Mouse (Mus musculus): ENCODE results near the gene Usp3. TPM values are rescaled to one million over a fixed set of nuclear protein-coding genes. Genes with fewer than 3 reads are reported as not detected.

The Usp3 gene
- 64.8 and 72.7 TPM in 2 replicates for polyA plus RNA-seq (2014; fragmentation: Nextera tagmentation; extraction: Ambion mirVana)

- DNase-seq (ENCODE audit: low spot score) (peak; percentile 92), ATAC-seq (ENCODE audit: low FRiP score) (peak; percentile 92)
- Histone ChIP-seq H3K9me3 (ENCODE audit: control insufficient read depth, low read length) (no peaks in the 10 kb centered on the region), H3K27me3 (ENCODE audit: control insufficient read depth, insufficient read depth, low read length) (no peaks in the 10 kb centered on the region), H3K4me1 (replicated peaks; ENCODE audit: control insufficient read depth, insufficient read depth, low read length) (peaks cover 29% of the 10 kb centered on the region), H3K4me3 (replicated peaks; ENCODE audit: low read length) (peak within 1 kb of the TSS; percentile 93), H3K9ac (peak within 1 kb of the TSS; percentile 95), H3K4me2 (replicated peaks) (peak within 1 kb of the TSS; percentile 65), H3K27ac (peak within 1 kb of the TSS; percentile 87), H3K36me3 (replicated peaks; ENCODE audit: control insufficient read depth, insufficient read depth) (no peaks in the 10 kb centered on the region)
- WGBS: under 1% methylated on average over 70 of the region's 73 CpGs
Observed at GRCm38 (mm10) chr9:66592708-66593612, at the start of gene Usp3. TSS of gene Usp3 (minus strand) at chr9:66593142.

GRCm38 (mm10) chr9:66640491-66640890 is 47.5 kb upstream of the Usp3 start:
- DNase-seq (ENCODE audit: low spot score) (no peak), ATAC-seq (ENCODE audit: low FRiP score) (no peak)
- WGBS: 55% methylated on average over 7 of the region's 7 CpGs

GRCm38 (mm10) chr9:66639626-66640025 is 46.7 kb upstream of the Usp3 start:
- WGBS: 89% methylated on average over 2 of the region's 2 CpGs

More at GRCm38 (mm10) chr9:66640491-66640890, 47.5 kb upstream of the Usp3 start:
- H3K4me1 ChIP-seq (replicated peaks; ENCODE audit: control insufficient read depth, insufficient read depth, low read length): no peaks in the 10 kb centered on the region; the same call in 1 of the 2 replicates
- no peak overlapping the region for H3K4me2 ChIP-seq (replicated peaks)
- H3K4me3 ChIP-seq (replicated peaks; ENCODE audit: low read length): no peak overlapping the region
- no peak overlapping the region for H3K27ac ChIP-seq
- H3K9me3 ChIP-seq (ENCODE audit: control insufficient read depth, low read length): no peaks in the 10 kb centered on the region
- H3K27me3 ChIP-seq (ENCODE audit: control insufficient read depth, insufficient read depth, low read length): no peaks in the 10 kb centered on the region
- H3K9ac ChIP-seq: no peak overlapping the region
- H3K36me3 ChIP-seq (replicated peaks; ENCODE audit: control insufficient read depth, insufficient read depth): no peaks in the 10 kb centered on the region

GRCm38 (mm10) chr9:66632441-66632840 is 39.5 kb upstream of the Usp3 start:
- H3K36me3 ChIP-seq (replicated peaks; ENCODE audit: control insufficient read depth, insufficient read depth): no peaks in the 10 kb centered on the region
- no peak overlapping the region for H3K9ac ChIP-seq
- no peaks in the 10 kb centered on the region for H3K9me3 ChIP-seq (ENCODE audit: control insufficient read depth, low read length)
- H3K4me1 ChIP-seq (replicated peaks; ENCODE audit: control insufficient read depth, insufficient read depth, low read length): no peaks in the 10 kb centered on the region
- H3K4me3 ChIP-seq (replicated peaks; ENCODE audit: low read length): no peak overlapping the region
- WGBS: 88% methylated on average over 1 of the region's 1 CpGs
- no peak overlapping the region for H3K4me2 ChIP-seq (replicated peaks)
- ATAC-seq (ENCODE audit: low FRiP score): no peak
- DNase-seq (ENCODE audit: low spot score): no peak
- no peaks in the 10 kb centered on the region for H3K27me3 ChIP-seq (ENCODE audit: control insufficient read depth, insufficient read depth, low read length)
- no peak overlapping the region for H3K27ac ChIP-seq

More at GRCm38 (mm10) chr9:66639626-66640025, 46.7 kb upstream of the Usp3 start:
- H3K27ac ChIP-seq: no peak overlapping the region
- ATAC-seq (ENCODE audit: low FRiP score) (no peak), DNase-seq (ENCODE audit: low spot score) (no peak)
- no peaks in the 10 kb centered on the region for H3K27me3 ChIP-seq (ENCODE audit: control insufficient read depth, insufficient read depth, low read length)
- no peak overlapping the region for H3K4me3 ChIP-seq (replicated peaks; ENCODE audit: low read length)
- H3K4me1 ChIP-seq (replicated peaks; ENCODE audit: control insufficient read depth, insufficient read depth, low read length): no peaks in the 10 kb centered on the region; the same call in 1 of the 2 replicates
- H3K4me2 ChIP-seq (replicated peaks): no peak overlapping the region
- H3K36me3 ChIP-seq (replicated peaks; ENCODE audit: control insufficient read depth, insufficient read depth): no peaks in the 10 kb centered on the region
- no peak overlapping the region for H3K9ac ChIP-seq
- no peaks in the 10 kb centered on the region for H3K9me3 ChIP-seq (ENCODE audit: control insufficient read depth, low read length)

GRCm38 (mm10) chr9:66630931-66631330 is 38.0 kb upstream of the Usp3 start:
- Histone ChIP-seq H3K9ac (no peak overlapping the region), H3K36me3 (replicated peaks; ENCODE audit: control insufficient read depth, insufficient read depth) (no peaks in the 10 kb centered on the region), H3K4me3 (replicated peaks; ENCODE audit: low read length) (no peak overlapping the region), H3K4me2 (replicated peaks) (no peak overlapping the region), H3K27ac (no peak overlapping the region), H3K4me1 (replicated peaks; ENCODE audit: control insufficient read depth, insufficient read depth, low read length) (no peaks in the 10 kb centered on the region), H3K9me3 (ENCODE audit: control insufficient read depth, low read length) (no peaks in the 10 kb centered on the region), H3K27me3 (ENCODE audit: control insufficient read depth, insufficient read depth, low read length) (no peaks in the 10 kb centered on the region)
- no peak for DNase-seq (ENCODE audit: low spot score)
- 15% methylated on average over 1 of the region's 1 CpGs for WGBS
- no peak for ATAC-seq (ENCODE audit: low FRiP score)

GRCm38 (mm10) chr9:66626661-66627060 is 33.7 kb upstream of the Usp3 start:
- 90% methylated on average over 5 of the region's 5 CpGs for whole genome bisulfite sequencing
- H3K9me3 ChIP-seq (ENCODE audit: control insufficient read depth, low read length): no peaks in the 10 kb centered on the region
- H3K9ac ChIP-seq: no peak overlapping the region
- no peaks in the 10 kb centered on the region for H3K27me3 ChIP-seq (ENCODE audit: control insufficient read depth, insufficient read depth, low read length)
- no peak for ATAC-seq (ENCODE audit: low FRiP score)
- no peak for DNase-seq (ENCODE audit: low spot score)
- no peaks in the 10 kb centered on the region for H3K36me3 ChIP-seq (replicated peaks; ENCODE audit: control insufficient read depth, insufficient read depth)
- H3K4me1 ChIP-seq (replicated peaks; ENCODE audit: control insufficient read depth, insufficient read depth, low read length): no peaks in the 10 kb centered on the region
- H3K4me2 ChIP-seq (replicated peaks): no peak overlapping the region
- no peak overlapping the region for H3K4me3 ChIP-seq (replicated peaks; ENCODE audit: low read length)
- no peak overlapping the region for H3K27ac ChIP-seq

GRCm38 (mm10) chr9:66625974-66626530 is 33.1 kb upstream of the Usp3 start:
- no peak for DNase-seq (ENCODE audit: low spot score)
- H3K9ac ChIP-seq: no peak overlapping the region
- no peaks in the 10 kb centered on the region for H3K9me3 ChIP-seq (ENCODE audit: control insufficient read depth, low read length)
- WGBS: 80% methylated on average over 4 of the region's 4 CpGs
- peaks cover under 1% of the 10 kb centered on the region; the same call in 1 of the 2 replicates for H3K4me1 ChIP-seq (replicated peaks; ENCODE audit: control insufficient read depth, insufficient read depth, low read length)
- no peak overlapping the region for H3K27ac ChIP-seq
- no peak overlapping the region for H3K4me3 ChIP-seq (replicated peaks; ENCODE audit: low read length)
- H3K36me3 ChIP-seq (replicated peaks; ENCODE audit: control insufficient read depth, insufficient read depth): no peaks in the 10 kb centered on the region
- H3K27me3 ChIP-seq (ENCODE audit: control insufficient read depth, insufficient read depth, low read length): no peaks in the 10 kb centered on the region
- ATAC-seq (ENCODE audit: low FRiP score): no peak
- H3K4me2 ChIP-seq (replicated peaks): no peak overlapping the region

- no peak overlapping the region for H3K9ac ChIP-seq
- no peaks in the 10 kb centered on the region for H3K27me3 ChIP-seq (ENCODE audit: control insufficient read depth, insufficient read depth, low read length)
- no peak overlapping the region for H3K4me2 ChIP-seq (replicated peaks)
- H3K36me3 ChIP-seq (replicated peaks; ENCODE audit: control insufficient read depth, insufficient read depth): no peaks in the 10 kb centered on the region
- no peaks in the 10 kb centered on the region for H3K9me3 ChIP-seq (ENCODE audit: control insufficient read depth, low read length)
- no peak overlapping the region for H3K4me3 ChIP-seq (replicated peaks; ENCODE audit: low read length)
- WGBS: 68% methylated on average over 1 of the region's 1 CpGs
- ATAC-seq (ENCODE audit: low FRiP score): no peak
- H3K27ac ChIP-seq: no peak overlapping the region
- DNase-seq (ENCODE audit: low spot score): no peak
- peaks cover 7% of the 10 kb centered on the region; the same call in 1 of the 2 replicates for H3K4me1 ChIP-seq (replicated peaks; ENCODE audit: control insufficient read depth, insufficient read depth, low read length)
Observed at GRCm38 (mm10) chr9:66624873-66625272, 31.9 kb upstream of the Usp3 start.

GRCm38 (mm10) chr9:66623627-66624026 is 30.7 kb upstream of the Usp3 start:
- WGBS: 89% methylated on average over 1 of the region's 1 CpGs
- Histone ChIP-seq H3K9me3 (ENCODE audit: control insufficient read depth, low read length) (no peaks in the 10 kb centered on the region), H3K4me1 (replicated peaks; ENCODE audit: control insufficient read depth, insufficient read depth, low read length) (peaks cover 7% of the 10 kb centered on the region; the same call in 1 of the 2 replicates), H3K4me3 (replicated peaks; ENCODE audit: low read length) (no peak overlapping the region), H3K27ac (no peak overlapping the region), H3K4me2 (replicated peaks) (no peak overlapping the region), H3K36me3 (replicated peaks; ENCODE audit: control insufficient read depth, insufficient read depth) (no peaks in the 10 kb centered on the region), H3K9ac (no peak overlapping the region), H3K27me3 (ENCODE audit: control insufficient read depth, insufficient read depth, low read length) (no peaks in the 10 kb centered on the region)
- no peak for DNase-seq (ENCODE audit: low spot score)
- ATAC-seq (ENCODE audit: low FRiP score): no peak

Data from hindbrain, embryonic 14.5 days (tissue).